Mouse (Mus musculus) gastrocnemius, postnatal 10 days (tissue): ENCODE data around the gene Map3k5. TPM values are rescaled to one million over a fixed set of nuclear protein-coding genes. Genes with fewer than 3 reads are reported as not detected.
"Not testable (repeated sequence)": the region's sequence is repeated elsewhere in the genome, so short reads cannot be mapped to it uniquely, and the experiment has no call there.

Experiments used
- DNase-seq: peaks from one replicate; pipeline ENCODE4 v3.0.0; 2021; ENCODE audit warnings: mixed read lengths
- long read RNA-seq, 2 experiments: library from polyadenylated mRNA; stranded (forward); transcript quantifications; one replicate each; pipeline ENCODE4 v2.0.0; 2021
- total RNA-seq, 2 experiments: library from RNA; stranded (reverse); gene quantifications; 2 replicates each; pipeline ENCODE4 v1.2.3; 2021

Map3k5 gene
- total RNA-seq, result 10 to 100 TPM in 1 of 2 experiments, 1 to 10 TPM in 1; 9.5 to 10.3 TPM
- long read RNA-seq, experiment 1, partial matches to known transcripts, result 0 of 1 reads
- long read RNA-seq, experiment 1, other reads (novel, unspliced or antisense), result 1 of 1 reads
- long read RNA-seq, experiment 2, partial matches to known transcripts, result 1 of 1 reads
- long read RNA-seq, experiment 2, other reads (novel, unspliced or antisense), result 0 of 1 reads

GRCm38 (mm10) chr10:19934384-19935294, at the start of gene Map3k5:
Gene Map3k5 (plus strand): TSS chr10:19934472.
- peak; percentile 53 for DNase-seq

- no peak for DNase-seq
Observed at GRCm38 (mm10) chr10:19886249-19886648, 48.0 kb upstream of the Map3k5 start.

GRCm38 (mm10) chr10:19889908-19890307, 44.4 kb upstream of the Map3k5 start:
- DNase-seq, result no peak

DNA sequence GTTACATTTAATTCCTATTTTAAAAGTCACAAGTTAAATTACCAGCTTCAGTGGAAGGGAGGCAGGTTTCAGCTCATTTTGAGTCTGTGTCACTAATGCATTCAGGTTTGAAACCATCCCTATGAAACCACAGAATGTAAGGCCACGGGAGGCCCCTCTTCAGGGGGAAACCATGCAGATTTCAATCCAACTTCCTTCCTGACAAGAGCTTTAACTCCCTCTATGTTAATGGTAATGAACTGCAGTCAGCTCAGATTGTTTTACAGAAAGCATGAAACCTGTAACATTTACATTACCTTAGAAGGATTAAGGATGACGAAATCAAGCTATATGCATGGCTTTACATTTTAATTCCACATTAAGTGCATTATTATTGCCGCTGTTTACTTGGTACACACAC, 42.6 kb upstream of the Map3k5 start:
- no peak for DNase-seq

DNA sequence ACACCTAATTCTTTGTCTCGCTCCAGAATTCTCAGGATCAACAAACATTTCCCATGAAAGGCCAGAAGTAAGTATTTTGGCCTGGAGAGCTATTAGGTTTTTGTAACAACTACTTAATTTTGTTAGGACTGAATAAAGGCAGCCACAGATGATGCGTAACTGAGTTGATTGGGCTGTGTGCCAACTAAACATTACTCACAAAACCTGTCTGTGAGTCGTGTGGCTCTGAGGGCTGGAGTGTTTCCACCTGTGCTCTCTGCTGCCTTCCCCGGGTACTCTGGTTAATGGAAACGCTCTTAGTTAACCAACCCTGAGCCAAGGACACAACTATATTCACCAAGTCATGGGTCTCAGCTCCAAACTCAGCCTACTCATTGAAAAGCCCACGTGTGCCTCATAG, 41.1 kb upstream of the Map3k5 start:
- no peak for DNase-seq

- DNase-seq, result peak; percentile 26
Observed at GRCm38 (mm10) chr10:19893976-19894375, 40.3 kb upstream of the Map3k5 start.

- no peak for DNase-seq
Observed at GRCm38 (mm10) chr10:19900191-19900590, 34.1 kb upstream of the Map3k5 start.

GRCm38 (mm10) chr10:19901992-19902391, 32.3 kb upstream of the Map3k5 start:
- no peak for DNase-seq

GRCm38 (mm10) chr10:19904077-19904820, 30.0 kb upstream of the Map3k5 start:
- no peak for DNase-seq

DNA sequence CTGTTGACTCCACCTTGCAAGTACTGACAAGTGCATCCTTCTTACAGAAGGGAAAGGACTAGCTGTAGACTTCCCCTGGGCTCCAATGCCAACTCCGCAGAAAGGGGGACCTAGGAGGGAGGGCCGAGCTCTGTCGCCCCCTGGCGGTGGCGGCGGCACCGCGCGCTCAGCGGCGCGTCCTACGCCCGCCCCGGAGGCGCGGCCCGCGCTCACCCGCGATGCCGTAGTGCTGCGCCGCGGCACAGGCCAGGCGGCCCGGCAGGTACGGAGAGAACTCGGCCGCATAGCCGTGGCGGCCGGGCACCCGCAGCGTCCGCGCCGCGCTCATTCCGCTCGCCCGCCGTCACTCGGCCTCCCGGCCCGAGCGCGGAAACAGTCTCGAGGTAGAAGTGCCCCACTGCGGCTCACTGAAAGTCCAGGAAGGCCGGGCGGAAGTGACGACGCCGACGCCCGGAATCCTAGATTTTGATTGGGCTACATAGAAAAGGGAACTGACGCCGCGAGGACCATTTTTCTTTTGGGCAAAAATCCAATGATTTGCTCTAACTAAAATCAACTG, 26.9 kb upstream of the Map3k5 start, which contains the start of gene Pex7:
Pex7 (minus strand) TSS at position 444 of the 559 bp plus-strand sequence.
- peak; percentile 94 for DNase-seq

- no peak for DNase-seq
Observed at GRCm38 (mm10) chr10:19908076-19908475, 26.2 kb upstream of the Map3k5 start.

DNA sequence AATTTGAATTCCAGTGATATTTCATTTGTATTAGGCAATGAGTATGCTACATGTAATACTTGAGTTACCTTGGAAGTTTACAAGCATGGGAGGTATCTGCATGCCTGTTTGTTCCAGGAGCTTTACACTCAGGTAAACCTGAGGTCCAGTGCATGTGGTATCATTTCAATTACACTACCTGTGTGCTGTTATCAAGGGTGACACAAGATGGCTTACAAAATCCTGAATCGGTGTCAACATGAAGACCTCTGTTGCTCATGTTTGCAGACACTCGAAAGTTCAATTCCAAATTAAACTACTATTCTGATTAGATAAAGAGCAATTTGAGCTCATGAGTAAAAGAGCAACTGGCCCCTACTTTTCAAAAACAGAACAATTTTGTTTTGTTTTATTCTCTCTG, 23.8 kb upstream of the Map3k5 start:
- DNase-seq, result no peak

- no peak for DNase-seq
Observed at GRCm38 (mm10) chr10:19911583-19911982, 22.7 kb upstream of the Map3k5 start.

DNA sequence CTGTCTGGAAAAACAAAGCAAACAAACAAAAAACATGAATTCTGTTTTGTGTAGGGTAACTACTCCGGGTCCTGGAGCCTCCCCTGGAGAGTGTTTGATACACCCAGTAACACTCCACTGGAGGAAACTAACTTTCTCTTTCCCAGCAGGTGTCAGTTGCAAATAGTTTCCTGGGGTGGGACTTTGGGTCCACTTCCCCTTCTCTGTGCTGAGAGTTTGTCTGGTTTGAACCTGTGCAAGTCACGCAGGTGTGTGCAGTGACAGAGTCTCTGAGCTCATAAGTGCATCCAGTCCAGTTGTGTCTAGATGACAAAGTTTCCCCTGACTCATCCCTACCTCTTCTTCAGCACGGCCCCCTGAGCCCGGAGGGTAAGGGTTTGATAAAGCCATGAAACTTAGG, 20.5 kb upstream of the Map3k5 start:
- no peak for DNase-seq

- DNase-seq, result peak; percentile 44
Observed at GRCm38 (mm10) chr10:19915301-19915700, 19.0 kb upstream of the Map3k5 start.

DNA sequence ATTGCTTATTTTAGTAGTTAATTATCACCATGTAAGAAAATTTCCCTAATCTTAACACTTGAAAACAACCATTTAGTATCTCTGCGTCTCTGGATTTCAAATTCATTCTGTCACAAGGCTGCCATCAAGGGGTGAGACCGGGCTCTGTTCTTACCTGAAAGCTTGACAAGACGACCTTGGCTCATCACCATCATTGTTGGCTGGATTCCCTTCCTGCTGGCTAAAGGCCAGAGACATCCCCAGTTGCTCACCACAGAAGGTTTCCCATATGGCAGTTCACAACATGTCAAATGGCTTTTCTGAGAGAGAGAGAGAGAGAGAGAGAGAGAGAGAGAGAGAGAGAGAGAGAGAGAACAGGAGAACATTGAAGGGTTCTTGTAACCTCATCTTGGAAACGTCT, 11.9 kb upstream of the Map3k5 start:
- no peak for DNase-seq

GRCm38 (mm10) chr10:19924256-19924655, 10.0 kb upstream of the Map3k5 start:
- DNase-seq, result no peak

GRCm38 (mm10) chr10:19926391-19926897, 7.8 kb upstream of the Map3k5 start:
- not testable (repeated sequence) for DNase-seq

GRCm38 (mm10) chr10:19928205-19928604, 6.1 kb upstream of the Map3k5 start:
- DNase-seq, result no peak

GRCm38 (mm10) chr10:19932986-19933385, 1.3 kb upstream of the Map3k5 start:
- no peak for DNase-seq

DNA sequence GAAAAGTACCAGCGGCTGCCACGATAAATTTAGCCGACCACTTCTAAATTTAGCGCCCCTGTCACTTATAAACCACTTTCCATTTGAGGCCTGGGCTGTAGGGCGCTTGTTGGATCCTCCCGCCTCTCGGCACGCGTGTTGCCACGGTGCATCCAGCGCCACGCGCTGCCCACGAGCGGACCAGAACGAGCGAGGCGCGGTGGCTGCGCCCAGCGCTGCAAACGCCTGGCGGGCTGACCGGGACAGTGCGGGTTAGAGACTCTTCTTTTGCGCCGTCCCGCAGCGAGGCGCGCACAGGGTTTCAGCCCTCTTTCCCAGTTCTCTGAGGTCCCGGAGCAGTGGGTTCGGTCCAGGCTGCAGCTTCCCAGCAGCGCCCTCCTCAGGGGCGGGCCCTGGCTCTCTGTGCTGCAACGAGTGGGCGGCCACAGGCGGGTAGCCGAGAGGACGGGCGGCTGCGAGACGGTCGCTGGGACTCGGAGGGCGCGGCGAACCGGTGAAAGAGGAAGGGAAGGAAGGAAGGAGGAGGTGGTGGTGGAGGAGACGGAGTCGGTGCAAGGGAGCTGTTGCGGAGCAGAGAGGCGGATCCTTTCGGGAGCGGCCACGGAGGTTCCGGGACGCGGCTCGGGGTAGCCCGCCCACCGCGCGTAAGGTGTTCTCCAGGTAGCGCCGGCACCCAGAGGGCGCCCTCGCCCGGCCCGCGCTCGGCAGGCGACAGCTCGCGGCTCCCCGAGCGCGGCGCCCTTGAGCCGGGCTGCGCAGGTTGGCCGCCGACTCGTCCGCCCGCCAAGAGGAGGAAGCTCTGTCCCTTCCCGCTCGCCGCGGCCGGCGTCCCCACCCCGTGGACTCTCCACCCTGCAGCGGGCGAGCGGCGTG, 525 bp upstream of the Map3k5 start:
- DNase-seq, result peak; percentile 76
